Mouse (Mus musculus) kidney, postnatal 0 days (tissue): ENCODE measurements at regions not wholly inside any gene's neighbourhood (a gene's known extent, or its start where the extent isn't known, plus 50 kb on each side); places are given as distances from the start of the nearest gene placed in this dataset.

Source experiments
- ATAC-seq: fragments of 200-750 bp; cut with Nextera tagmentation; replicated peaks from 2 replicates; pipeline ENCODE4 v1.8.0; 2017; ENCODE audit warnings: low read depth, moderate number of reproducible peaks, moderate TSS enrichment, moderate library complexity; ENCODE audit not compliant: low FRiP score
- DNase-seq: peaks from one replicate; pipeline ENCODE4 v3.0.0-alpha.2; 2016; ENCODE audit warnings: low spot score
- H3K27ac ChIP-seq: fragments of 300-500 bp; sonication (generic); 2 replicates; pipeline ENCODE4 v1.5.1; 2014; ENCODE audit warnings: mild to moderate bottlenecking
- H3K27me3 ChIP-seq: fragments of 300-500 bp; sonication (generic); 2 replicates; pipeline ENCODE4 v1.6.1; 2014; ENCODE audit warnings: low read length, mixed read lengths; ENCODE audit not compliant: insufficient read depth
- H3K36me3 ChIP-seq: fragments of 300-500 bp; sonication (generic); 2 replicates; pipeline ENCODE4 v1.6.1; 2014; ENCODE audit warnings: low read length, mixed read lengths; ENCODE audit not compliant: insufficient read depth
- H3K4me1 ChIP-seq: fragments of 300-500 bp; sonication (generic); replicated peaks from 2 replicates; pipeline ENCODE4 v1.6.1; 2014; ENCODE audit warnings: antibody characterized with exemption, low read length, mixed read lengths; ENCODE audit not compliant: insufficient read depth
- H3K4me2 ChIP-seq: fragments of 300-500 bp; sonication (generic); 2 replicates; pipeline ENCODE4 v1.6.1; 2014; ENCODE audit warnings: mild to moderate bottlenecking, low read length, moderate library complexity, mixed read lengths
- H3K4me3 ChIP-seq: fragments of 300-500 bp; sonication (generic); replicated peaks from 2 replicates; pipeline ENCODE4 v1.5.1; 2014; ENCODE audit warnings: low read depth, low read length
- H3K9ac ChIP-seq: fragments of 300-500 bp; sonication (generic); 2 replicates; pipeline ENCODE4 v1.6.1; 2014; ENCODE audit warnings: low read depth, low read length
- H3K9me3 ChIP-seq: fragments of 300-500 bp; sonication (generic); replicated peaks from 2 replicates; pipeline ENCODE4 v1.6.1; 2016; ENCODE audit warnings: low read length, inconsistent platforms, mixed read lengths
- CTCF ChIP-seq: IDR thresholded peaks from 2 replicates; pipeline ENCODE4 v1.5.1; 2016; ENCODE audit warnings: antibody characterized with exemption, low read depth, mild to moderate bottlenecking, moderate library complexity
- WGBS: fragments of 180-500 bp; shearing (Covaris S2); extraction: QIAGEN DNeasy Blood & Tissue Kit; methylation state at CpG from one replicate; pipeline ENCODE4 v1.1.7; 2014; 5-methylcytosine and 5-hydroxymethylcytosine counted together

GRCm38 (mm10) chr6:100109979-100110378 is 177.3 kb downstream of the Rybp start:
- H3K27ac ChIP-seq = no peak overlapping the region
- peak; percentile 38; the same call in 1 of the 2 replicates for ATAC-seq
- H3K4me3 ChIP-seq = no peak overlapping the region
- H3K4me1 ChIP-seq = peaks cover 8% of the 10 kb centered on the region
- H3K9me3 ChIP-seq = no peaks in the 10 kb centered on the region
- 0 out of 2 replicates have a peak, but pooled peaks cover 2% of the 10 kb centered on the region for H3K27me3 ChIP-seq
- H3K36me3 ChIP-seq = no peaks in the 10 kb centered on the region
- H3K4me2 ChIP-seq = no peak overlapping the region
- TF ChIP-seq CTCF = no peak
- peak; percentile 87 for DNase-seq
- WGBS = 19% methylated on average over 7 of the region's 7 CpGs
- H3K9ac ChIP-seq = no peak overlapping the region

DNA sequence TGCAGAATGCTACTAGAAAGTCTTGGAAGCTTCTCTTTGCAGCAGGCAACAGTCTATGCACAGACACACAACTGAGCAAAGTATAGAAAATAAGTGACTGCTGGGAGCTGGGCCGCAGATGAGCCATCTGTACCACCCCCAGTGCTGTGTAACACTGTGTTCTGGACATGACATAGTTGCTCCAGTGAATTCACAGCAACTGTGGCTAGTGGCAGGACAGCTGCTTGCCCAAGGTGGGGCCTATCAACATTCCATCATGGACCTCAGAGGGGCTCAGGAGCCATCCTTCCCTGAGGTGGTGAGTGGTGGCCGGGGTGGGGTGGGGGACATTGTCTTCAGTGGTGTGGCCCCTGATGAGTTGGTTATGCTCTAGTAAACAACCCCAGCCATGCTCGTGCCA is 177.9 kb downstream of the Rybp start:
- H3K4me2 ChIP-seq = no peak overlapping the region
- no peak overlapping the region for H3K9ac ChIP-seq
- peaks cover 8% of the 10 kb centered on the region for H3K4me1 ChIP-seq
- ATAC-seq (no peak), DNase-seq (no peak)
- 0 out of 2 replicates have a peak, but pooled peaks cover 2% of the 10 kb centered on the region for H3K27me3 ChIP-seq
- WGBS = 48% methylated on average over 3 of the region's 3 CpGs
- H3K27ac ChIP-seq = no peak overlapping the region
- TF ChIP-seq CTCF = no peak
- no peaks in the 10 kb centered on the region for H3K36me3 ChIP-seq
- H3K4me3 ChIP-seq = no peak overlapping the region
- H3K9me3 ChIP-seq = no peaks in the 10 kb centered on the region

- Histone ChIP-seq H3K9me3 (no peaks in the 10 kb centered on the region), H3K4me2 (no peak overlapping the region), H3K27me3 (peaks cover 2% of the 10 kb centered on the region; the same call in 1 of the 2 replicates), H3K4me1 (peaks cover 8% of the 10 kb centered on the region; the same call in 1 of the 2 replicates), H3K36me3 (no peaks in the 10 kb centered on the region), H3K27ac (no peak overlapping the region), H3K4me3 (no peak overlapping the region), H3K9ac (no peak overlapping the region)
- peak; percentile 32 for DNase-seq
- ATAC-seq = no peak
- WGBS = 48% methylated on average over 3 of the region's 3 CpGs
- TF ChIP-seq CTCF = no peak
These were observed 179.8 kb downstream of the Rybp start for GRCm38 (mm10) chr6:100107508-100107907.

DNA sequence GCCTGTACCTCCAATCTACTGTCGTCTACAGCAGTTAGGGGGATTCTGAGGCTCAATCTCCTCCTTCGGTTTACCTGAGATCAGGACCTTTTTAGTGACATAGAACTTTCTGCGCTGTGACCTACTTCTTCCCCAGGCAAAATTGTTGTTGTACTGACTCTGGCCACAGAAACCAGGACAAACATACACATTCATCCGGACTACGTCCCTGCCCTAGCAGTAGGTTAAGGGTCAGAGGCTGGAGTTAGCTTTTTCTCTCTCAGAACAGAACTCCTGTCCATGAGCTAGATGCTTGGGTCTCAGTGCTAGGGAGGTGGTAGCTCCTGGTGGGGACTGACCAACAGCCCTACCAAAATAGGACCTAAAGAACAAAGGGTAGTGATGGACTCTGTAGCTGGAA is 180.2 kb downstream of the Rybp start:
- TF ChIP-seq CTCF = no peak
- Histone ChIP-seq H3K4me2 (no peak overlapping the region), H3K27me3 (peaks cover 2% of the 10 kb centered on the region; the same call in 1 of the 2 replicates), H3K36me3 (no peaks in the 10 kb centered on the region), H3K9ac (no peak overlapping the region), H3K4me3 (no peak overlapping the region), H3K9me3 (no peaks in the 10 kb centered on the region), H3K4me1 (peaks cover 8% of the 10 kb centered on the region; the same call in 1 of the 2 replicates), H3K27ac (no peak overlapping the region)
- ATAC-seq (no peak), DNase-seq (no peak)
- 79% methylated on average over 5 of the region's 5 CpGs for WGBS

DNA sequence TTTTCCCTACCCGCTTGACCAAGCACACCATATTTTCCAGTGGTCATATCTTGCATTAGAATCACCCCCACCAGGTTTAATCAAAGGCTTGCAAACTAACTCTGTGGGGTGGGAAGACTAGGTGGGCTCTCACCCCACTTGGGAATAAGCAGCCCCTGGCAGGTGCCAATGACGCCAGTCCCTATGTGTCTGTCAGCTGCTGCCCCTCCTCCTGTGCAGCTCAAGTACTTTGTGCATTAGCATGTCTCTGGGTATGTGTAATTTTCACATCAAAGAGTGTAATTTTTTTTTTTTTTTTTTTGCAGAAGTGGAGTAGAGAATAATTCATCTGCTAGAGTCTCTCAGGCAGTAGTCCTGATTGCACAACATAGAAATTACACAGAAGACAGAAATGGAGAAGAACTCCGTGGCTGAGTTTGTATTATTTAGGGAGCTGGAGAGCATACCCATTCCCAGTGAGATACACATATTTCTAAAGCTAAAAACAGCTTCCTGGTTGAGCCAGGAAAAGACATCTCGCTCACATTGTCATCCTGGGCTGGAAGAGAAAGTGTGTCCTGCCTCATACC is 186.6 kb downstream of the Rybp start:
- no peaks in the 10 kb centered on the region for H3K9me3 ChIP-seq
- no peaks in the 10 kb centered on the region; the same call in 1 of the 2 replicates for H3K27me3 ChIP-seq
- H3K36me3 ChIP-seq = no peaks in the 10 kb centered on the region
- H3K4me3 ChIP-seq = no peak overlapping the region
- no peak for ATAC-seq
- WGBS = 81% methylated on average over 4 of the region's 4 CpGs
- H3K27ac ChIP-seq = no peak overlapping the region
- no peak for DNase-seq
- H3K4me1 ChIP-seq = no peaks in the 10 kb centered on the region
- H3K4me2 ChIP-seq = no peak overlapping the region
- TF ChIP-seq CTCF = no peak
- no peak overlapping the region for H3K9ac ChIP-seq

- H3K4me3 ChIP-seq = no peak overlapping the region
- H3K9me3 ChIP-seq = no peaks in the 10 kb centered on the region
- ATAC-seq (no peak), DNase-seq (no peak)
- H3K4me1 ChIP-seq = 0 out of 2 replicates have a peak, but pooled peaks cover 3% of the 10 kb centered on the region
- TF ChIP-seq CTCF = no peak
- no peak overlapping the region for H3K4me2 ChIP-seq
- no peak overlapping the region for H3K9ac ChIP-seq
- H3K27me3 ChIP-seq = no peaks in the 10 kb centered on the region; the same call in 1 of the 2 replicates
- H3K27ac ChIP-seq = no peak overlapping the region
- H3K36me3 ChIP-seq = no peaks in the 10 kb centered on the region
- WGBS = 67% methylated on average over 13 of the region's 13 CpGs
These were observed 190.7 kb downstream of the Rybp start for GRCm38 (mm10) chr6:100096393-100097125.
